Mouse (Mus musculus) kidney, embryonic 15.5 days (tissue): Measurements from ENCODE around the gene Cltc. TPM values are rescaled to one million over a fixed set of nuclear protein-coding genes. Genes with fewer than 3 reads are reported as not detected.
A peak's percentile ranks its signal among the peaks of the same experiment; 100 is the strongest.

Source experiments
- ATAC-seq: fragments of 200-750 bp; cut with Nextera tagmentation; replicated peaks from 2 replicates; pipeline ENCODE4 v1.8.0; 2017; ENCODE audit warnings: moderate TSS enrichment; ENCODE audit not compliant: low FRiP score
- H3K27ac ChIP-seq: fragments of 300-500 bp; sonication (generic); 2 replicates; pipeline ENCODE4 v1.5.1; 2015; ENCODE audit warnings: mild to moderate bottlenecking, inconsistent platforms
- H3K27me3 ChIP-seq: fragments of 300-500 bp; sonication (generic); 2 replicates; pipeline ENCODE4 v1.6.1; 2015; ENCODE audit warnings: inconsistent platforms
- H3K36me3 ChIP-seq: fragments of 300-500 bp; sonication (generic); 2 replicates; pipeline ENCODE4 v1.6.1; 2015; ENCODE audit warnings: inconsistent platforms
- H3K4me1 ChIP-seq: fragments of 300-500 bp; sonication (generic); 2 replicates; pipeline ENCODE4 v1.6.1; 2015; ENCODE audit warnings: inconsistent platforms
- H3K4me2 ChIP-seq: fragments of 300-500 bp; sonication (generic); 2 replicates; pipeline ENCODE4 v1.6.1; 2015; ENCODE audit warnings: moderate library complexity, mild to moderate bottlenecking, inconsistent platforms
- H3K4me3 ChIP-seq: fragments of 300-500 bp; sonication (generic); replicated peaks from 2 replicates; pipeline ENCODE4 v1.5.1; 2015; ENCODE audit warnings: mild to moderate bottlenecking, inconsistent platforms
- H3K9ac ChIP-seq: fragments of 300-500 bp; sonication (generic); 2 replicates; pipeline ENCODE4 v1.6.1; 2015; ENCODE audit warnings: mild to moderate bottlenecking, inconsistent platforms
- H3K9me3 ChIP-seq: fragments of 300-500 bp; sonication (generic); replicated peaks from 2 replicates; pipeline ENCODE4 v1.6.1; 2016; ENCODE audit warnings: inconsistent platforms
- WGBS: fragments of 180-500 bp; shearing (Covaris S2); methylation state at CpG from one replicate; pipeline ENCODE4 v1.1.7; 2015; ENCODE audit warnings: mixed read lengths; 5-methylcytosine and 5-hydroxymethylcytosine counted together
- polyA plus RNA-seq: library from polyadenylated mRNA; unstranded; fragments of >200 nt; fragmentation: Nextera tagmentation; extraction: Ambion mirVana; gene quantifications from 2 replicates; pipeline ENCODE4 v1.2.1, GENCODE M21; 2015

Cltc gene
- polyA plus RNA-seq, 1 experiment from 2014 or later = 157 TPM

GRCm38 (mm10) chr11:86678957-86679356 lies 78.4 kb downstream of the Cltc start:
- Histone ChIP-seq H3K4me1 (peaks cover 29% of the 10 kb centered on the region), H3K27me3 (no peaks in the 10 kb centered on the region), H3K27ac (peak overlapping the region; percentile 74), H3K36me3 (peaks cover 8% of the 10 kb centered on the region; the same call in 1 of the 2 replicates), H3K9ac (no peak overlapping the region), H3K4me2 (no peak overlapping the region), H3K9me3 (no peaks in the 10 kb centered on the region), H3K4me3 (no peak overlapping the region)
- ATAC-seq = peak; percentile 49
- WGBS = 45% methylated on average over 5 of the region's 5 CpGs

- Histone ChIP-seq H3K4me1 (peaks cover 12% of the 10 kb centered on the region; the same call in 1 of the 2 replicates), H3K9me3 (no peaks in the 10 kb centered on the region), H3K36me3 (peaks cover 8% of the 10 kb centered on the region; the same call in 1 of the 2 replicates), H3K27ac (no peak overlapping the region), H3K9ac (no peak overlapping the region), H3K4me2 (no peak overlapping the region), H3K27me3 (no peaks in the 10 kb centered on the region), H3K4me3 (no peak overlapping the region)
- no peak for ATAC-seq
- 86% methylated on average over 4 of the region's 4 CpGs for WGBS
These were observed 81.8 kb downstream of the Cltc start for GRCm38 (mm10) chr11:86675520-86675919.

GRCm38 (mm10) chr11:86672772-86673171 lies 84.6 kb downstream of the Cltc start:
- 78% methylated on average over 3 of the region's 3 CpGs for WGBS
- Histone ChIP-seq H3K4me3 (no peak overlapping the region), H3K4me1 (no peaks in the 10 kb centered on the region), H3K27ac (no peak overlapping the region), H3K9me3 (no peaks in the 10 kb centered on the region), H3K4me2 (no peak overlapping the region), H3K36me3 (peaks cover 8% of the 10 kb centered on the region; the same call in 1 of the 2 replicates), H3K27me3 (no peaks in the 10 kb centered on the region), H3K9ac (no peak overlapping the region)
- no peak for ATAC-seq

DNA sequence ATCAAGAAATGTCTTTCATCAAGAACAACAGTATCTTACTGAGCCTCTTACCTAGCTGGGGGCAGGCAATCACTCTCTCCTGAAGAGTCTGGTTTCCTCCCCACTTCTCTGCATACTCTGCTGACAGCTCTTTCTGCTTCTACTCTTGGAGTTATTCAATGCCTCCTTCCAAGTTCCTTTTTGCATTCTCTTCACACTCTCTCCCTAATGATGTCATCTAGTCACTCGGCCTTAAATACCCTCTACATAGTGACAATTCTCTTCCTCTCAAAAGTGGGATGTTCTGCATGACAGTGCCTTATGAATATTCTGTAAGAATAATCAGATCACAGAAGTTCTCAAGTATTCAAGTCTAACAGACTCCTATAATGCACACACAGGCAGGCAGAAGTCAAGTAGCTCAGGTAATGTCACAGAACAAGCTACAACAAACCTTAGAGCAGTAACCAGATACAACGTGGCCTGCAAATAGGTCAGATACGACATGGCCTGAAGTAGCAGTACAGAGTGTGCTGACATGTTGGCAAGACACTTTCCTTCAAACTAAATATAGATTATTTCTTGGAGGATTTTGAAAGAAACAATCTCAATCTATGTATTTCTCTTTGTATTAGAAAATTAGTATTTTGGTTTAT lies 86.2 kb downstream of the Cltc start:
- Histone ChIP-seq H3K4me3 (no peak overlapping the region), H3K27me3 (no peaks in the 10 kb centered on the region), H3K9me3 (no peaks in the 10 kb centered on the region), H3K36me3 (0 out of 2 replicates have a peak, but pooled peaks cover under 1% of the 10 kb centered on the region), H3K4me1 (no peaks in the 10 kb centered on the region), H3K9ac (no peak overlapping the region), H3K4me2 (no peak overlapping the region), H3K27ac (no peak overlapping the region)
- 72% methylated on average over 3 of the region's 3 CpGs for WGBS
- no peak for ATAC-seq

DNA sequence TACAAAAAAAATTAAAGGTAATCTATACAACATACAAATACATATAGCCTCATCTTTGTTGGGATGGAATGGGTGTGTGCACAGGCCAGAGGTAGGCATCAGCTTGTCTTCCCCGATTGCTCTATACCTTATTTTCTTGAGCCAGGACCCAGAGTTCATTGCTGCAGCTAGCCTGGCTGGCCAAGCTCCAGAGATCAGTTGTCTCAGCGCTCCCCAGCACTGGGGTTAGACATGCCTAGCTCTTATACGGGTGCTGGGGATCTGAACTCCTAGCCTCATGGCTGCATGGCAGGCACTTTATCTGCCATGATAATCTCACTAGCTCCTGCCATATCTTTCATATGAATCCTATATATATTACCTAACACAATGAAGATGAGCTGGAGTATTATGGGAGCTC lies 89.2 kb downstream of the Cltc start:
- no peaks in the 10 kb centered on the region for H3K27me3 ChIP-seq
- no peak overlapping the region for H3K9ac ChIP-seq
- 85% methylated on average over 3 of the region's 3 CpGs for WGBS
- no peaks in the 10 kb centered on the region for H3K9me3 ChIP-seq
- H3K4me1 ChIP-seq = no peaks in the 10 kb centered on the region
- H3K4me3 ChIP-seq = no peak overlapping the region
- ATAC-seq = no peak
- H3K36me3 ChIP-seq = peaks cover 24% of the 10 kb centered on the region
- no peak overlapping the region for H3K4me2 ChIP-seq
- no peak overlapping the region for H3K27ac ChIP-seq

- no peak overlapping the region for H3K9ac ChIP-seq
- no peak overlapping the region for H3K4me3 ChIP-seq
- H3K36me3 ChIP-seq = peaks cover 28% of the 10 kb centered on the region
- no peak for ATAC-seq
- WGBS = 91% methylated on average over 2 of the region's 2 CpGs
- H3K9me3 ChIP-seq = no peaks in the 10 kb centered on the region
- H3K27ac ChIP-seq = no peak overlapping the region
- H3K4me2 ChIP-seq = no peak overlapping the region
- H3K4me1 ChIP-seq = no peaks in the 10 kb centered on the region
- no peaks in the 10 kb centered on the region for H3K27me3 ChIP-seq
These were observed 89.8 kb downstream of the Cltc start for GRCm38 (mm10) chr11:86667553-86667952.

- ATAC-seq = no peak
- WGBS = 91% methylated on average over 3 of the region's 3 CpGs
- no peak overlapping the region for H3K4me2 ChIP-seq
- no peaks in the 10 kb centered on the region for H3K27me3 ChIP-seq
- no peak overlapping the region for H3K27ac ChIP-seq
- no peak overlapping the region for H3K4me3 ChIP-seq
- peaks cover 56% of the 10 kb centered on the region for H3K36me3 ChIP-seq
- H3K4me1 ChIP-seq = no peaks in the 10 kb centered on the region
- H3K9me3 ChIP-seq = no peaks in the 10 kb centered on the region
- no peak overlapping the region for H3K9ac ChIP-seq
These were observed 93.0 kb downstream of the Cltc start for GRCm38 (mm10) chr11:86664406-86664805.

- Histone ChIP-seq H3K4me1 (no peaks in the 10 kb centered on the region), H3K9ac (no peak overlapping the region), H3K36me3 (peaks cover 60% of the 10 kb centered on the region), H3K27ac (no peak overlapping the region), H3K4me3 (no peak overlapping the region), H3K4me2 (no peak overlapping the region), H3K27me3 (no peaks in the 10 kb centered on the region), H3K9me3 (no peaks in the 10 kb centered on the region)
- no peak for ATAC-seq
These were observed 93.4 kb downstream of the Cltc start for GRCm38 (mm10) chr11:86663977-86664376.

DNA sequence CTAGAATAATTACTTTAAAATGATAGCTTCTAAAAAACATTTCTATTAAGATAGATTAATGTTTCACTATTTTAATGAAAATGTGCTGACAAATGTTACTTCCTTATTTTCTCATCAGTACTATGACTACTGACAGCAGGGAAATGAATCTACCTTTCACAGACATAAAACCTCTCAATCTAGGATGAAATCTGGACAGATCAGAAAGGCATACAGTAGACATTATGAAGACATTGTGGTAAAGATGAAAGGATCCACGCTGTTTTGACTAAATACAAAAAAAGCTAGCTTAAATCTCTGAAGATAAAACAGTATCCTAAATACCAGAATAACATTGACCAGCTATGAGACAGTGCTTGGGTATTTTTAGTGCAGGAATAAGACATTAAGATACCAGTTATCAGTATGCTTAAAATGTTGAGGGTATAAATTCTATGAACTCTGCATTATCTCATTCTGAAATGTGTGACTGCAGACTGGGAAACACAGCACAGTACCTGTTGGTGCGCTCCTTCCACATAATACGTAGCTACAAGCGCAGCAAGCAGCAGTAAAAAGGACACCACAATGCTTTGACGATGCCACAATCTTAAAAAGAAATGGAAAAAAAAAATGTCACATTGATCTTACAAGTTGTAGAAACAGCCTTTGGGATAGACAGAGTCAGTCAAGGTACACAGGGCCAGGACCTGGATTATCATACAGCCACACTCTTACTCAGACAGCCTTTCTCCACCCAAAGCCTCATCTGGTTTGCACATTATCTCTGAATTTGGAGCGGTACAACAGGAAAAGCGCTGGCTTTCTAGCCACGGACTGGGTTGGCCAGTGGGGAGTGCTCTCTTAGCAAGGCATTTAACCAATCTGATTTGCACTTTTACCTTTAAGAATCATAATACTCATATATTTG lies 94.1 kb downstream of the Cltc start:
- H3K27me3 ChIP-seq = no peaks in the 10 kb centered on the region
- no peak overlapping the region for H3K9ac ChIP-seq
- H3K4me2 ChIP-seq = no peak overlapping the region
- no peak overlapping the region for H3K27ac ChIP-seq
- H3K36me3 ChIP-seq = peaks cover 64% of the 10 kb centered on the region
- ATAC-seq = 0 out of 2 replicates have a peak, but pooled peaks have one; percentile 62
- no peak overlapping the region for H3K4me3 ChIP-seq
- H3K4me1 ChIP-seq = no peaks in the 10 kb centered on the region
- 93% methylated on average over 8 of the region's 8 CpGs for WGBS
- no peaks in the 10 kb centered on the region for H3K9me3 ChIP-seq

DNA sequence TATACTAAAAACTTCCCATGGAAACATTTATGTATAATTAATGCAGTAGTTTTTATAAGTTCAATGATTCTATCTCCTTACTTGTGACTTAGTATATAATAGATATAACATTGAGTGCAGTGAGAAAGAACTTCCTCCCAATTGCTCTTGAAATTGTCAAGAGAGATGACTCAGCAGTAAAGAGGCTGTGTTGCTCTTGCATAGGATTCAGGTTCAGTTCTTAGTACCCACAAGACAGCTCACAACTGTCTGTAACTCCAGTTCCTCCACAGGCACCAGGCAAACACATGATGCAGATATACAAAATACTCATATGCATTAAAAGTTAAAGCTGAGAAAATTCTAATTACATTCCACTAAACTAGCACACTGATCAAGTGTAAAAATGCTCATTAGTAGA lies 99.5 kb downstream of the Cltc start:
- no peak overlapping the region for H3K4me2 ChIP-seq
- no peaks in the 10 kb centered on the region for H3K9me3 ChIP-seq
- H3K4me1 ChIP-seq = no peaks in the 10 kb centered on the region
- H3K27me3 ChIP-seq = no peaks in the 10 kb centered on the region
- peaks cover 42% of the 10 kb centered on the region for H3K36me3 ChIP-seq
- H3K27ac ChIP-seq = no peak overlapping the region
- H3K4me3 ChIP-seq = no peak overlapping the region
- ATAC-seq = no peak
- no peak overlapping the region for H3K9ac ChIP-seq

GRCm38 (mm10) chr11:86656849-86657567 lies 100.4 kb downstream of the Cltc start:
- WGBS = 86% methylated on average over 4 of the region's 4 CpGs
- H3K4me3 ChIP-seq = no peak overlapping the region
- H3K9me3 ChIP-seq = no peaks in the 10 kb centered on the region
- peaks cover 35% of the 10 kb centered on the region for H3K36me3 ChIP-seq
- H3K9ac ChIP-seq = no peak overlapping the region
- no peak for ATAC-seq
- no peak overlapping the region for H3K27ac ChIP-seq
- H3K4me1 ChIP-seq = no peaks in the 10 kb centered on the region
- H3K27me3 ChIP-seq = no peaks in the 10 kb centered on the region
- H3K4me2 ChIP-seq = no peak overlapping the region

DNA sequence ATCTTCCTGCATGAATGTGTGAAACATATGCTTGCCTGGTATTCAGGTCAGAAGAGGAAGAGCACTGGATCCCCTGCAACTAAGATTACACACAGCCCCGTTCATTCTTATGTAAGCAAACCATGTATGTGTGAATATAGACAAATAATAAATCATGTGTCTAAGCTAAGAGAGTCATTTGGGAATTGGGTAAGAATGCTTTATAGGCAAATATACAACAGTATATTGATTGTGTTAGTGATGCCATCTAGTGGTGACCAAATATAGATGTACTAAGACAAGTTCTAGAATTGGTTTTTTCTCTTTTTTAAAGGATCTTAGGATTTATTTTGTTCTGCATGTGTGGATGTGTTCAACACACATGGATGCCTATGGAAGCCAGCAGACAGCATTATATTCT lies 101.7 kb downstream of the Cltc start:
- no peak for ATAC-seq
- no peak overlapping the region for H3K4me2 ChIP-seq
- no peak overlapping the region for H3K4me3 ChIP-seq
- H3K4me1 ChIP-seq = no peaks in the 10 kb centered on the region
- H3K27ac ChIP-seq = no peak overlapping the region
- H3K9me3 ChIP-seq = no peaks in the 10 kb centered on the region
- no peaks in the 10 kb centered on the region for H3K27me3 ChIP-seq
- WGBS = 41% methylated on average over 1 of the region's 1 CpGs
- H3K36me3 ChIP-seq = peaks cover 22% of the 10 kb centered on the region
- no peak overlapping the region for H3K9ac ChIP-seq
